Mouse (Mus musculus) layer of hippocampus, postnatal 10 days (tissue): Measurements from ENCODE around the gene Tbx4. TPM values are rescaled to one million over a fixed set of nuclear protein-coding genes. Genes with fewer than 3 reads are reported as not detected.

Experiments used
- DNase-seq, 2 experiments: peaks; one replicate each; pipeline ENCODE4 v3.0.0; 2021; ENCODE audit warnings: low spot score in 2 of 2
- total RNA-seq, 2 experiments: library from RNA; stranded (reverse); gene quantifications; 2 replicates each; pipeline ENCODE4 v1.2.3; 2021

Gene Tbx4
- total RNA-seq, 2 experiments from 2014 or later = 0.54 to 0.69 TPM

DNA sequence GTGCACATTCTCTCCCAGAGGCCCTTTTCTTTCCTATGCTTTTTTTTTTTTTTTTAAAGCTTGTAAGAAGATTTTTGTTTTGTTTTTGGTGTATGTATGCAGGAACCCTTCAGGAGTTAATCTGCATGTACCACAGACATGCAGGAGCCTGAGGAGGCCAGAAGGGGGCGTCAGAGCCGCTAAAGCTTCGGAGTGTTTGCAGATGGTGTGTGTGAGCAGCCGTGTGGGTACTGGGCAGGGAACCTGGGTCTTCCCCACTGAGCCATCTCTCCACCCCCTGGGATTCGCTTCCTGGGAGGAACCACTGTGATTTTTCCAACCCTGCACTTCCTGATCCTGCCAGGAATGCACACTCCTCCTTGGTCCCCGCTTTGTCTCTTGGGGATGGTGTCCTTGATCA, 35.5 kb upstream of the Tbx4 start:
- peak; percentile 8 to 16 for DNase-seq

DNA sequence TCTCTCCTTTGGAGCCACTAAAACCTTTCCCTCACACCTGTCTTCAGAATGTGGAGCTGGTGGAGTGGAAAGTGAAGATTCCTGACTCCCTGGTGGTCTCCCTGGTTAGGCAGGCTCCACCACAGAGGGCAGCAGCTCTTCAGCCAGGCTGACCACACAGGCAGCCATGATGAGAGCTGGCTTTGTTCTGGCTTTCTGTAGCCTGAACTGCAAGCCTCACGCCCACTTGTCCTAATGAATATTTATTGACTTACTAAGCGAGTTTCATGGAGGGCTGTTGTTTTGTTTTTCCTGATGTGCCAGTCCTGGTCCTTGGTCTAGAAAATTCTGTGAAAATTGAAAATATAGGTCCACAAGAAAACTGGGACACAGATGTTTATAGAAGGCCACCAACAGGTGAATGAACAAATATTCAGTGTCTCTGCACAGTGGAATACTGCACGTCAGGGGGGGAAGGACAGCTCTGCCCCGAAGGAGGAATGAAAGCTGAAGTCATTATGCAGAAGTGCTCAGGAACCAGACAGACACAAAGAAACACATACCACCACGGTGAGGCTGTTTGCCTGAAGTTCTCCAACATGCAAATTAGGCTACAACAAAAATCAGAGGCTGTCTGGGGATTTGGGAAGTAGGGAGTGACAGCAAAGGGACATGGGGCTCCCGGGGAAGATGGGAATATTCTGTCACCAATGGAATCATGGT, 28.1 kb upstream of the Tbx4 start:
- DNase-seq = peak in 1 of 2 experiments; percentile 10

DNA sequence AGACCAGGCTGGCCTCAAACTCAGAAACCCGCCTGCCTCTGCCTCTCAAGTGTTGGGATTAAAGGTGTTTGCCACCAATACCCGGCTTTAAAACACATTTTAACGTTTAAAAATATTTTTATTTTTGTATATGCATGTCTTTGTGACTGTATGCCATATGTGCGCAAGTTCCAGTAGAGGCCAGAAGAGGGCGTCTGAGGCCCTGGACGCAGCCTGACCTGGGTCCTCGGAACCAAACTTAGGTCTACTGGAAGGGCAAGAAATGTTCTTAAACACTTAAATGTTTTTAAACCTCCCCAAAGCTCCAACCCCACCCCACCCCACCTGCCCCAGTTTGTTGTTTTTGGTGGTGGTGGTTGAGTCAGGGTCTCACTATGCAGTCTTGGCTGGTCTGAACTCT, 21.9 kb upstream of the Tbx4 start:
- no peak for DNase-seq

DNA sequence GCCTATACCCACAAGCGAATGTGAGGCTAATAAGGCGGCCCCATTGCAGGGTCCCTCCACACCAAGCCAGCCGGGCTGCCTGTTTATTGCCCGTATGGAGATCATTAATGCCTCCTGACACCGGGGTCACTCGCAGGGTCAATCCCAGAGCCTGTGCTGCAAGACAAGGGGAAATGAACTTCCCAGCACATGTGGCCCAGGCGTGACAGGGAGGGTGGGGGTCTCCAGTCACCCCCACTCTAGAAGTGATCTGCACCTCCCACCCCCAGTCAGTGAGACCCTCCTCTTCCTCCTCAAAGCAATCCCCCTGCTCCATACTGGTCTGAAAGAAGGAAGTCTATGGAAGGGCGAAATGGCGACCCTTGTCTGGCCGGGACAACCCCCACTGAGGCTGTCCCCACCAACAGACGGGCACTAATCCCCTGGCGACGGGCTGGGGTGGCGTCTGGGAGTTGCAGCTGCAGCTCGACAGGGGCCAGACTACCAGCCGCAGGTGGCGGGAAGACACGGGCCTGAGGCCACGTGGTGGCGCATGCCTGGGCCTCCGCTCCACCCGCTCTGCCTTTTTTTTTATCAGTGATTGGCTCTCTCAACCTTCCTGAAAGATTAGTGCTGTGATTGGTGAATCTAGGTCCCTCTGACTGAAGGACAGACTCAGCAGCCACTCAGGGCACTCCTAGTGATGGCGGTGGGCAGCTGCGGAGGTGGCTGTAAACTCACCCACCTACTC, 10.0 kb upstream of the Tbx4 start:
- no peak for DNase-seq

DNA sequence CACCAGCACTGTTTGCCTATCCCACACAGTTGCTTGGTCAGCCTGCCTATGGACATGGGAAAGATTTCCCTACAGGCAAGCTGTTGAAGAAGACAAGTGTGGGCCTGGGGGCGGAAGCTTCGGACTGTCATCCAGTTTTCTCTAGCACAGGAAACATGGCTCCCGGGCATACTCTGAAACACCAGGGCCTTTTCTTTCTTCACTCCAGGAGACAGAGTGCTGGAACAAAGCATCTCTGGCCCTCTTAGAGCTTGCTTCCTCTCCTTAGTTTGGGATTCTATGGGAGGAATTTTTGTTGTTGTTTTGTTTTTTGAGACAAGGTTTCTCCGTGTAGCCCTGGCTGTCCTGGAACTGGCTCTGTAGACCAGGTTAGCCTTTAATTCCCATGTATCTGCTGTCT, 1.7 kb upstream of the Tbx4 start:
- no peak for DNase-seq

DNA sequence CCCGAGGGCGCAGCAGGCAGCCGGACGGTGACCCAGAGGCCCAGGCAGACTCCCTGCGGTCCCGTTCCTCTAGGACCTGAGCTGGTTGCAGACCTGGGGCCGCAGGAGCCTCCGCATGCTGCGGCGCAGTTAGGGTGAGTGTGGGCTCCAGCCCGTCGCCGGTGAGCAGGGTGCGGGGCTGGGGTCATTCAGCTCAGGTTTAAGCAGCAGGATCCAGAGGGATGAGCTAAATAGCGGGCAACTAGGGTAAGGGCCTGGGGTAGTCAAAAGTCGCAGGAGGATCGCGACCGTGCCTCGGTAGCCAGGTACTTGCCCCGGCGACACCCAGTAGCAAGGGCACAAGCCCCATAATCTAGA, 185 bp downstream of the Tbx4 start:
- DNase-seq = no peak

DNA sequence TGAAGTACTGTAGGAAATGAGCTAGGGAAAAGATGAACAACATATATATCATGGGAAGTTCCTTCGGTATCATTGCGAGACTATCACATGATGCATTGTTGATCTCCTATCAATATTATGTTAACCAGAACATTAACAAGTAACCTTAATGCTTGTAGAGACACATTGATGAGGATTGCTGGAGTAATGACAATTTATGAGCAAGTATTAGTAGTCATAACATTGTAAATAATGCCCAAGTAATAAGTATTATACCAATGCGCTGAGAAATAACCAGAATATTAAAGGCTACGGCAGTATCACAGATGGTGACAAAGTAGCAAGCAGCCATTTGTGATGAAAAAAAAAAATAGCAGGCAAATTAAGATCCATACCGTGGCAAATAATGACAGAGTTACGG, 1.1 kb downstream of the Tbx4 start:
- DNase-seq = no peak

DNA sequence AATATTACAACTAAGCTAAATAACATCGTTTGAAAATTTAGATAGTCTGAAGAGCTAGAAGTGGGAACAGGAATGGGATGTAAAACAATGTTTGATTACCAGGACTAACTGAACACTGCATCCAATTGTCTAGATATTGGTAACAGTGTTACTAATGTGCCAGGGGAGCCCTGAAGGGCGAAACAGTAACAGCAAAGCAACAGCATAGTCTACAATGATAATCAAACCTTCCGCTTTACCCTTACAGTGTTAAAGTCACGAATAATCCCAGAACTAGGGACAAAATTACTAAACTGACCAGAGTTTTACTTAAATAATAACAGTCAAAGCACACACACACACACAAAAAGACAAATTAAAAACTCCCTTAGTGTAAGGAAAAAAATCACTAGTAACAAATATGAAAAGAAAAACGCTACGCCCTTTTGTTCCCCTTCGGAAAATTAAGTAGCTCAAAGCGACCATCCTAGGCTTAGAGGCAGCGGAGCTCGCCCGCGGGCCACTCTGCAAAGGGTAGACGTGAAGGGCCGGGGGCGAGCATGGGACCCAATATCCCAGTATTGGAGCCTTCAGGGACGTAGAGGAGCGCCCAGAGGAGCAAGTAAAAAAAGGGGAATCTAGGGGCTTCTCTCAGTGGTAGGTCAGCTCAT, 1.7 kb downstream of the Tbx4 start:
- no peak for DNase-seq

DNA sequence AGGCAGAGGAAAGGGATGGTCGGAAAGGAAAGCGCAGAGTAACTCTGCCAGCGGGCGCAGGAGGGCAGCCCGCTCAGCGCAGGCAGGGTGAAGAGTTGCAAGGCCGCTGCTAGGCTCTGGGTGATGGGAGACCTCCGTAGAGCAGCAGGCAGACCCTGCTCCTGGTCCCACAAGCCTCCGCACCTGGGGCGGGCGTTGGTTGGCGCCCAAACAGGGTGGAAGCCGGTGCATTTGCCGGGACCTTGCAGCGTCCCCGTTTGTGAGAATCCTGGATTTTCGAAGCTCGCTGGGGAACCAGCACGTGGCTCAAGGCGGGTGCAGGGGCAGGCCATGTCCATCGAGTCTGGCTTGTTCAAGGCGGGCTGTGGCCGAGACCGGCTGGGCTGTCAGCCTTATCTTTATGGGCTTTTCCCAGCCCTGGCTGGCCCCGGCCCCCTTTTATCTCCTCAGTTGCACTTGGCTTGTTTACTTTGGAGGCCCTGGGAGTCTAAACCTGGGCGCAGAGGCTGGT, 2.3 kb downstream of the Tbx4 start:
- no peak for DNase-seq

DNA sequence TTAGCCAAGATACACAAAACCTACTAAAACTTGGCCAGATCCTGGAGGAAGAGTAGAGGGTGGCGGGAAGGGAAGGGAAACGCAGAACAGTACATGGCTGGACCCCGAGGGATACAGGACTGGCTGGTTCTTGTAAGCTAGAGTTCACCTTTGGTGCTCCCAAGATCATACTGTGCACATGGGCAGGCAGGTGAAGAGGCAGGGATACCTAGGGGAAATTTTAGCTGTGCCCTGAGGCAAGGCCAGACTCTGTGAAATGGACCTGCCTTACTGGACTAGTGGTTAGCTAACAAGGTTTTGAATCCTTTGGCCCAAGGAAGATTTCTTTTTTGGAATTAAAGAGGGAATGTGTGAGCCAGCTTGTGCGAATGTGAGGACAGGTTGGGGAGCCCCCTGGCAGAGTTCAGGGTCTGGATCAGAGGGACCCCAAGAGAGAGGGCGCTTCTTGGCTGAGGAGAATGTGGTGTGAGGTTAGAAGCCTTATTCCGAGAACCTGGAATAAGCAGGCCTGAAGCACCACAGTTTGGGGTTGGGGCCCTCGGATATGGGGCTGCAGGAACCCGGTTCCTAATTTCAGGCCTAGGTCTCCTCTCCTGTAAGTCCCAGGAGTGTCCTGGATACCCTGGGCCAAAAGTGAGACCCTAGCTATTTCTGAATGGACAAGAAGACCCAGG, 3.0 kb downstream of the Tbx4 start:
- no peak for DNase-seq

DNA sequence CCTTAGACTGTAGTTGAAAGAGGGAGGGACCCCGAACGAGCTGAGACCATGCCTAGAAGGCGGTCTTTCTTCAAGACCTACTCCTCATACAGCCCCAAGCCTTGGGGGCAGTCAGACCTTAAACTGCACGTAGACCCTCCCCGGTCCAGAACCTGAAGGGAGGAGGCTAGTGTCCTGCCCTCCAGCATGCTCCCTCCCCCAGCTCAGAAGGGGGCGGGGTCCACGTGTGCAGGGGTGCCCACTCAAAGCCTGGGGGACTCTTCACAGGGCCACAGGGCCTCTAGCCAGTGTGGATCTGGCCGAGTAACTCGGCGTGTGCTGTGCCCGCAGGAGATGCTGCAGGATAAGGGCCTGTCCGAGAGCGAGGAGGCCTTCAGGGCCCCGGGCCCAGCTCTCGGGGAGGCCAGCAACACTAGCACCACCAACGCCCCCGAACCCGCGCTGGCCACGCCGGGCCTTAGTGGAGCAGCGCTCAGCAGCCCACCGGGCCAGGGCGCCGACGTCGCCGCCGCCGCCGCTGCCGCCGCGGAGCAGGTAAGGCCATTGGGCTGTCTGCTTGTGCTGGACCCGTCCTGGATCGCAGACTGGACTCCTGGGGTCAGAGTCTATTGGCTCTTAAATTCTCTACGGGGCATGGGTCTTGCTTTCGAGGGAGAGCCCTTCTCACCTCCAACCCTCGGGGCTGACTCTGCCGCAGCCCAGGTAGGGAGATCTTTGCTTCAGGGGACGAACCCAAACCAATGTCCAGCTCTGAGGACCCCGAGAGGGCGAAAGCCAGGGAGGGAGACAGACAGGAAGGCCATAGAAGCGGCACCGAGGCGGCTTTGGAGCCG, 3.7 kb downstream of the Tbx4 start:
- DNase-seq = no peak

DNA sequence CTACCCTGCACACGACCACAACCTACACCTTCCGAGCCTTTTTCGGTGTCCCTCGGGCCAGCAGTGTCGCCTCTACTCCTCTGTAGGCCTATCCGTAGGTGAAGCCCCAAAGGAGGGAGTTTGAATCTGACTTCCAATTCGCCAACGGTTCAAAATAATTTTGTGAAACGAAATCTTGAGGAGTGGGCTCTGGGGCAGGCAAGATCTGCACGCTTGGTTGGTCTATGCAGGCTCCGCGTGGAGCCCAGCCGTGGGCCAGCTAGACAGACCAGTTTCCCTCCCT, 4.3 kb downstream of the Tbx4 start:
- DNase-seq = peak in 1 of 2 experiments; percentile 26

DNA sequence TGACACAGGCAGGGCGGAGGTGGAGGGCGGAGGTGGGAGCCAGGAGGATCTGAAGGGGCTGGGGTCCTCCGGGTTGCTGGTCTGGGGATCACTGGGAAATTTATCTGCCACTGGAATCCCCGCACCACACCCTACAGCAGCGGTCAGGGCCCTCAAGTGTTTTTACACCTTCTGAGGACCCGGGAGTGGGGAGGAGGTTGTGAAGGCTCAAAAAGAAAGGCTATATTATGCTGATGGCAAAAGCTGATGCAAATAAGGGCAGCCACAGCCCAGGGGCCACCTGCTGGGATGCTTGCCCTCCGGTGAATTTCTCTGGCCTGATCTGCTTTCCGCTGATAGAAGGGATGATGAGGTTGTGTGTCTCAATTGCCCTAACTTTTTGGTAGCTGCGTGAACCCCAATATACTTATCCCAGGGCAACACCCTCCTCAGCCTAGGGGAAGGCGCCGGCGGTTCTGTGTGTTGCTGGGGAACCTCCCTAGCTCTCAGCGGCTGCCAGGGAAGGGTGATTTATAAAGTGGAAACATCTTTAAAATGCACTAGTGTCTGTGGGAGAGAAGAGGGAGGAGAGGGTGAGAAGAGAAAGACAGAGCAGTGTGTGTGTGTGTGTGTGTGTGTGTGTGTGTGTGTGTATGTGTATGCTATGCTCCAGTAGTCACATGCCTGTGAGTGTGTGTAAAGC, 4.9 kb downstream of the Tbx4 start:
- no peak for DNase-seq

DNA sequence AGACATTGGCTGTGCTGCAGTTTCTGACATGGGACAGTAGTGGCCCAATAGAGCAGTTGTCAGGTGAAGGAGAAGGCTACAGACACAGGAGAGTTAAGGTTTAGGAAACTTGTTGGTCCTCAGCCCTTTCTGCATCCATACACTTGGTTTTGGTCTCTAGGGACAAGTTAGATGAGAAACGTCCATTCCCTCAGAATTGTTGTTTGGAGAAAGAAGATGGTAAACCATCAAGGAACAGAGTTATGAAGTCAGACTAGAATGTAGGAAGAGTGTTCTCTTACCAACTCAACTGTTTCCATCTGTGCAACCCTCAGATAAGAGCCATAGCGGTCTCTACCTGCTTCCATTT, 5.4 kb downstream of the Tbx4 start:
- no peak for DNase-seq

DNA sequence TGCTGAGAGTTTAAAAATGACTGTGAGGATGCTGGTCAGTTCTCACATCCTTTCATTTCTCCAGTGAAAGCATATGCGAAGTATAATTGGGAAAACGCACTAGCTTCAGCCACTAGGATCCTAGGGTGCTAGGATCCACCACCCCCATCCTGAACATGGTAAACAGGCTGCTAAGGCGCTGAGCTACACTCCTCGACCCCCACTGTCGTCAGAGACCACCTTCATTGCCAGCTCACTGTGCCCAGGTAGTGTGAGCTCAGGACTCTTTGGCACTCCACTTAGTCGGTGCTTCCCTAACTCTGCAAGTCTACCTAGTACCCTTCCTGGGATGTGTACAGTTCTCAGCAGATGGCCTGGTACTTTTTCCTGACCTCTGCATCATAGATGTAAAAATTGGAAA, 6.5 kb downstream of the Tbx4 start:
- no peak for DNase-seq

DNA sequence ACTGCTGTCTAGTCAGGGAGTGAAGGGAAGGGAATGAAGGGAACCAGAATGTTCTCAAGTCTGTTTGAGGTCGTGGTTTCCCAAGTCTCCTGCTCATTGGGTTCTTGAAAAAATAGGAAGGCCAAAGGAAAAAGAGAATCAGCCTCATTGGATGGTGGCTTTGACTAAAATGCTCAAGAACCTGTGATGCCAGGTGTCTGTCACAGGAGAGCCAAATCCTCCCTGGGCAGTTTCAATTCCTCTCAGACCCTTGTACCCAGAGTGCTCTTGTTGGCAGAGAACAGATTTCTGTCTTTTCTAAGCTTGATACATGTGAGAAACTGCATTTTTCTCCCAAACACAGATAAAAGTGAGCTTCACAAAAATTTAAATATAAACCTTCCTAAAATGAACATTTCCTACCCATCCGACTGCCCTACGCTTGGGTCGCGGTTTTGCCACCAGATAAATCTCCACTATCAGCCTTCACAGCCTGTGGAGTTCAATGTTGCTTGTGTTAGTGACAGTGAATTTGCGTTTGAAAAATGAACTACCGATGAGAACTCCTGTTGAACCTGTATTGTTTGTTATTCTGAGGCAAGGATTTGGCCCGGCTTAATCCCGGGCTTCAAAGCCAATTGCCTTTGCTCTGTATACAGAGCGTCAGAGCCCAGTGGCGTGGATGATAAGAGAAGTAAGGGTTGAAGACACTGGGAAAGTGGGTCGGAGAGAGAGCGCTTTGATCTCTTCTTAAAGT, 7.3 kb downstream of the Tbx4 start:
- DNase-seq = no peak

DNA sequence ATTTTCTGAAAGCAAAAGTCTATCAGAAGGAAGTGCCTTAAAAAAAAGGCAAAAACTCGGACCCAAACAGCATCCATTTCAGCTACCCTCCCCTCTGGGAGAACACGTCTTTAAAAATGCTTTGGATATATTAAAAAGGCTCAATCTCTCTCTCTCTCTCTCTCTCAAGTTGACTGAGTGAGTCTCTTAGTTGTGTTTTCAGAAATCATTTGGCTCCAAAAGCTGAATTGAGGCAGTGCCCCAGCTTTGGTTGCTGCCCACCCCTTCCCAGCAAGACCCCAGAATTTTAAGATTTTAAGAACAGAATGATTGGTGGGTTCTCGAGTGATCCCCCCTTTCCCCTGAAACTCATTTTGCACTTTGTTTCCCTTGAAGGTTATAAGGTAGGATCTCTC, 7.9 kb downstream of the Tbx4 start:
- DNase-seq = no peak

DNA sequence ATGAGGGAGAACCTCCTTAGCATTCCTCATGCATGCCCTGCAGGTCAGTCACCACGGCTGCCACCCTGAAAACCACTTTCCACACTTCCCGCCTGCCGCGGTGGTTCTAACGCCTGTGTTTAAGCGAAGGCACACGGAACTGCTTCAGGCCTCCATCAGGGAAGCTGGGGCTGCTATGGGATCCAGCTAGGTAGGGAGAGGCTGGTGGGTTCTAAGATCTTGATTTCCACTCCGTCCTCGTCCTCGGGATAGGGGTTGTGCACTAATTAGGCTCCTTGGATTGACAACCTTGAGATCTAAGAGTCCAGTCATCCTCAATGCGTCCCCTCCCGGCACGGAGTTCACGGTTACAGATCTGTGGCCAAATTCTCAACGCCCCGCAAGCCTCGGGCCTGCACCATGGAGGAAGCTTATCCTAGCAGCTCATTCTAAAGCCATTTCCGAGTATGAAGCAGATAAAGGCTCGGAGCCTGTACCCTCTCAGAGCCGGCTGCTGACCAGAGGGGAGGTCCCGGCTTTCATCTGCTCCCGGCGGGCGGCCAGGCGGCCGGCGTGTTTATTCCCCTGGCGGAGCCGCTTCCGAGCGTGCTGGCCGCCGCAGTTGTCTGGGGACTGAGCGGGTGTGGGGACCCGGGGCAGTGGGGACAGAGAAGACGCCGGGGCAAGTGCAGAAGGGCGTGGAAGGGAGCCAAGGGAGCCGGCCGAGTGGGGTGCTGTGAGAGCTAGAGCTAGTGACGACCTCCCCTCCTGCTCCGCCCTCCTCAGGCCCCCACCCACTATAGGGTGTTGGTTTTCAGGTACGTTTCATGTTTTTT, 8.7 kb downstream of the Tbx4 start:
- DNase-seq = no peak

DNA sequence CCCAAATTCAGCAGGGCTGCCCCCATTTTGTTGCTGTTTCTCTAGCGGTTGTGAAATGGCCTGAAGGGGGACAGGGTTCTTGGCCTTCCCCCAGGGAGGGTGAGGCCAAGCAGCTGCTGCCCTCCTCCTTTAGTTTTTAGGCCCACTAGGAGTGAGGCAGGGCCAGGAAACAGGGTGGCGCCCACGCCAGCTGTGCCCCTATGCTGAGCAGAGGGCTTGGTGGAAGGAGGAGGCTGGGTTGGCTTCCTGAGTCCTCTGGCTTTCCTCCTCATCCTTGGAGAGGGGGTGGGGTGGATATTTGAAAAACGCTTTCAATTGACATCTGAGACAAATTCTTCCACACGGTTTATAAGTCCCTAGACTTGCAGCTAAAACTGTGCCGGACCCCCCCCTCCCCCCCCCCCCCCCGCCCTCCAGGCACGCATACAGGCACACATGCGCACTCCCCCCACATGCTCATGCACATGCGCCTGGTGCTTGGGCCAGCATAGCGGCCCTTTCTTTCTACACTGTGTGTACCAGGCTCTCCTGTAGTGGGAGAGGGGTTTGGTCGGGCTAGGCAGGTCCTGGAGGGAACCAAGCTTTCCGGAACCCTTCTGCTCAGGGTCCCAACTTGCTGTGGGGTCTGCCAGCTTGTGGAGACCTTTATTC, 10.2 kb downstream of the Tbx4 start:
- no peak for DNase-seq
